Mouse (Mus musculus) hindbrain, postnatal 0 days (tissue): ENCODE results near the gene BC030867. TPM values are rescaled to one million over a fixed set of nuclear protein-coding genes. Genes with fewer than 3 reads are reported as not detected.
A peak's percentile ranks its signal among the peaks of the same experiment; 100 is the strongest.

Experiments used
- ATAC-seq: fragments of 200-750 bp; cut with Nextera tagmentation; 2 replicates; pipeline ENCODE4 v1.8.0; 2017; ENCODE audit warnings: mild to moderate bottlenecking, moderate TSS enrichment, moderate library complexity
- DNase-seq: peaks from one replicate; pipeline ENCODE4 v3.0.0-alpha.2; 2015; ENCODE audit warnings: low spot score
- H3K27ac ChIP-seq: fragments of 300-500 bp; sonication (generic); 2 replicates; pipeline ENCODE4 v1.5.1; 2014; ENCODE audit warnings: mild to moderate bottlenecking
- H3K27me3 ChIP-seq: fragments of 300-500 bp; sonication (generic); 2 replicates; pipeline ENCODE4 v1.6.1; 2014; ENCODE audit warnings: low read length, mixed read lengths; ENCODE audit not compliant: insufficient read depth
- H3K36me3 ChIP-seq: fragments of 300-500 bp; sonication (generic); 2 replicates; pipeline ENCODE4 v1.6.1; 2014; ENCODE audit warnings: low read length, mixed read lengths; ENCODE audit not compliant: insufficient read depth
- H3K4me1 ChIP-seq: fragments of 300-500 bp; sonication (generic); 2 replicates; pipeline ENCODE4 v1.6.1; 2014; ENCODE audit warnings: antibody characterized with exemption, low read length, mixed read lengths; ENCODE audit not compliant: insufficient read depth
- H3K4me2 ChIP-seq: fragments of 300-500 bp; sonication (generic); 2 replicates; pipeline ENCODE4 v1.6.1; 2014; ENCODE audit warnings: low read depth, mild to moderate bottlenecking, low read length, moderate library complexity, mixed read lengths
- H3K4me3 ChIP-seq: fragments of 300-500 bp; sonication (generic); 2 replicates; pipeline ENCODE4 v1.5.1; 2014; ENCODE audit warnings: low read length
- H3K9ac ChIP-seq: fragments of 300-500 bp; sonication (generic); replicated peaks from 2 replicates; pipeline ENCODE4 v1.6.1; 2014; ENCODE audit warnings: mild to moderate bottlenecking, low read length, moderate library complexity, mixed read lengths
- H3K9me3 ChIP-seq: fragments of 300-500 bp; sonication (generic); 2 replicates; pipeline ENCODE4 v1.6.1; 2016; ENCODE audit warnings: low read length, mixed read lengths
- CTCF ChIP-seq: IDR thresholded peaks from 2 replicates; pipeline ENCODE4 v1.5.1; 2016; ENCODE audit warnings: antibody characterized with exemption, control low read depth, low read depth
- WGBS: fragments of 180-500 bp; shearing (Covaris S2); extraction: QIAGEN DNeasy Blood & Tissue Kit; methylation state at CpG from one replicate; pipeline ENCODE4 v1.1.7; 2014; 5-methylcytosine and 5-hydroxymethylcytosine counted together
- polyA plus RNA-seq: library from polyadenylated mRNA; unstranded; fragments of >200 nt; fragmentation: Nextera tagmentation; extraction: Ambion mirVana; gene quantifications from 2 replicates; pipeline ENCODE4 v1.2.1, GENCODE M21; 2015
- total RNA-seq: library from RNA; depleted of rRNA; stranded (reverse); fragments of >200 nt; gene quantifications from 2 replicates; pipeline ENCODE4 v1.2.3, GENCODE M21; 2014

Gene BC030867
- total and polyA plus RNA-seq, 2 experiments from 2014 or later = 2.3 to 2.4 TPM

DNA sequence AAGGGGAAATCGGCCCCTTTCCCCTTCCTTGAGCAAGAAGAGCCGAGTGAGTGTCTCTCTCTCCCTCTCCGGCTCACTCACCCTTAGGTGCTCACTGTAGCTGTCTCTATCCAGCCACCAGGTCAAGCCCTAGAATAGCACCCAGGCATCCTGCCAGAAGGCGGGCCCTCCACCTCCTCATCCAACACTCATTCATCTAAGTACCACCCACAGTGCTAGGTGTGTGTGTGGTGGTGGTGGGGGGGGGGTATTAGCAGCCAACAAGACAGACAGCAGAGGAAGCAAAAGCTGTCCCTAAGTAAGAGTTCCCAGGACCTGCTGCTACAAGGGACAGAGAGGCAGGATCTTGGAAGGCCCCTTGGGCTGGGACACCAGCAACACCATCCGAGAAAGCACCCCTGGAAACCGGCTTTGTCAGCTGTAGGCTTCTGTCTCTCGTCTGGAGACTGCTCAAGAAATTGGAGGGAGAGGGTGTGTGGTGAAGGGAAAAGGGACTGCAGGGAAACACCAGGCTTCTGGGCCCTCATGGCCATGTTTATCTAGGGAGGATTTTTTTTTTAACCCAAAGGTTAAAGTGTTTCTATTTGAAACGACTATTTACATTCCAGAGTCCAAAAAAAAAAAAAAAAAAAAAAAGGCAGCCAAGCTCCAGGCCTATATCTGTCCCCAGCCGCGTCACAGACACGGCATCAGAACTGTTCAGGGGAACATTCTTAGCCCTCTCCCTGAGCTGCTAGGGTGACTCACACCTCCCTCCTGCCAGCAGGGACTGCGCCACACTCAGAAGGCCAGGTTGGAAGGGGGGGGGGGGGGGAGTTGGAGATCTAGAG lies 32.4 kb upstream of the BC030867 start:
- Histone ChIP-seq H3K4me1 (peaks cover 51% of the 10 kb centered on the region), H3K9ac (no peak overlapping the region), H3K27me3 (no peaks in the 10 kb centered on the region), H3K27ac (peak overlapping the region; percentile 41; the same call in 1 of the 2 replicates), H3K36me3 (no peaks in the 10 kb centered on the region), H3K4me3 (no peak overlapping the region), H3K9me3 (no peaks in the 10 kb centered on the region), H3K4me2 (no peak overlapping the region)
- 32% methylated on average over 12 of the region's 12 CpGs for WGBS
- no peak for TF ChIP-seq CTCF
- peak; percentile 28; the same call in 1 of the 2 replicates for ATAC-seq
- no peak for DNase-seq

DNA sequence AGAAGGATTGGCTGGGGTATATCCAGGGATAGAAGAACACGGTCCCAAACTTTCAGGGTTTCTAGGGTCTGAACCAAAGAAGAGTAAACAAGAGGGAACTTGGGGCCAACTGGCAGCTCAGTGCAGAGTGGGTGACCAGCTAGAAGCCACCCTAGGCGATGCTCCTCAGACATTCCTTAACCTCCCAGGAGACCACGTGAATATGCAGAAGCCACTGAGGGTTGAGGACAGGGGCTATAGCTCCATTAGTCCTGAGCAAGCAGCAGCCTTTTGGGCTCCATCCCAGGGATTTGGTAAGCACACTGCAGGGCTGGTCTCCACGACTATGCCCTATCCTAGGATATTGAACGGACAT lies 31.8 kb upstream of the BC030867 start:
- H3K4me2 ChIP-seq = no peak overlapping the region
- H3K27me3 ChIP-seq = no peaks in the 10 kb centered on the region
- no peak for DNase-seq
- 50% methylated on average over 5 of the region's 5 CpGs for WGBS
- no peak for ATAC-seq
- H3K4me3 ChIP-seq = no peak overlapping the region
- no peak overlapping the region for H3K9ac ChIP-seq
- H3K4me1 ChIP-seq = peaks cover 51% of the 10 kb centered on the region
- no peaks in the 10 kb centered on the region for H3K36me3 ChIP-seq
- H3K27ac ChIP-seq = no peak overlapping the region
- TF ChIP-seq CTCF = no peak
- no peaks in the 10 kb centered on the region for H3K9me3 ChIP-seq

DNA sequence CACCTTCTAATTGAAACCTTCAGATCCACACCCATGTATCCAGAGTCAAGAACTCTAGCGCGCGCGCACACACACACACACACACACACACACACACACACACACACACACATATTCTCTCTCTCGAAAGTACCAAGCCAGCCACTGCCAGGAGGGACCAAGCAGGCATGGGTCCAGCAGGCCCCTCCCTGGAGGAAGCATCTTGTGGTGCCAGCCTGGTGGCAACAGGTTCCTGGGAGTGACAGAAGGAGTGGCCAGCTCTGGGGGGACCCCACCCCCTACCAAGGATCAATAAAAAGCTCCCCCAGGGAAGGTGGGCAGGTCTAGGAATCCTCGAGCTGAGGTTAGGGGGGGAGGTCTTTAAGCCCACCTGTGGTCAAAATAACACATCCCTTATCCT lies 31.3 kb upstream of the BC030867 start:
- 61% methylated on average over 6 of the region's 6 CpGs for WGBS
- Histone ChIP-seq H3K36me3 (no peaks in the 10 kb centered on the region), H3K4me3 (no peak overlapping the region), H3K9ac (0 out of 2 replicates have a peak overlapping the region, but pooled peaks have one; percentile 13), H3K9me3 (no peaks in the 10 kb centered on the region), H3K27me3 (no peaks in the 10 kb centered on the region), H3K4me1 (peaks cover 51% of the 10 kb centered on the region), H3K4me2 (peak overlapping the region; percentile 53; the same call in 1 of the 2 replicates), H3K27ac (peak overlapping the region; percentile 52; the same call in 1 of the 2 replicates)
- ATAC-seq = no peak
- no peak for TF ChIP-seq CTCF
- DNase-seq = no peak

DNA sequence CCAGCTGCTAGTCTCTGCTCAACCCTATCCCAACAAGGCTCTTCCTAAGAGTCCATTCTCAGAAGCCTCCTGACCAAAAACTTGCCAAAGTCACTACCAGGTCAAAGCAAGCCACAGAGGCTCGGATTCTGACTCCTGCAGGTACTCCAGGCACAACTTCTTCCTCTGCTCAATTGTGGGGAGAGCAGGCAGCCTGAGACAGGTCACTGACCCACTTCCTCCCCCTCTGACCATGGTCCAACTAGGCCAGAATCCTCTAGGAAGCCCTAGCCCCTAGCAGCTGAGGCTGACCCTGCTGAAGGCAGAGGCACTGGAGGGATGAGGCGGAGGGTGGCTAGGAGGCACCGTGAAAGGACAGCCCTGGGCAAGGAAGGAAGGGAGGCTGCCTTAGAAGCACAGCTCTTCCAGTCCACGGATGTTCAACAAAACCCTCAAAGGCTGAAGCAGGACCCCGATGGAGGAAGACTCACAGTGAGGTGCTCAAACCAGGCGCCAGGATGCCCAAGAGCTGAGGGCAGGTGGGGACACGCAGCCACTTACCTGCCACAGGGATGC lies 30.7 kb upstream of the BC030867 start:
- DNase-seq (no peak), ATAC-seq (no peak)
- Histone ChIP-seq H3K27ac (peak overlapping the region; percentile 52; the same call in 1 of the 2 replicates), H3K27me3 (no peaks in the 10 kb centered on the region), H3K4me1 (peaks cover 51% of the 10 kb centered on the region), H3K9me3 (no peaks in the 10 kb centered on the region), H3K36me3 (0 out of 2 replicates have a peak, but pooled peaks cover 4% of the 10 kb centered on the region), H3K4me2 (peak overlapping the region; percentile 53), H3K4me3 (peak overlapping the region; percentile 24), H3K9ac (peak overlapping the region; percentile 31; the same call in 1 of the 2 replicates)
- WGBS = 66% methylated on average over 7 of the region's 7 CpGs
- no peak for TF ChIP-seq CTCF

DNA sequence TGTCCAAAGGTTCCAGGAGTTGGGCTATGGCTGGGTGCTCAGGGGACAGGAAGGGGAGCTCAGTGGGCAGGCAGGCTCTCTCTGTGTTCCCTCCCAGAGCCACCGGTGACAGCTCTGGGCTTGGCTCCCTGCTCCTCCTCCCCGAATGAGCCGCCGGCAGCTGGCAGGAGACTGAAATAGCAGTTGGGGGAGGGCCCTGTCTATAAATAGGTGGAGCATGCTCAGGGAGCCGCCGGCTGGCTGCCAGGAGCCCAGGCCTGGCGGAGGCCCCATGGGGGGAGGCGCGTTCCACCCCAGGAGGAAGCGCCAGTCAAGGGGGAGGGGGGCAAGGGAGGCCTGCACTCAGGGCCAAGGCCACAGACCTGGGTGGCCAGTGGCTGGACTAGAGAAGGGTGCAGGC lies 29.9 kb upstream of the BC030867 start:
- Histone ChIP-seq H3K4me3 (peak overlapping the region; percentile 24), H3K27me3 (no peaks in the 10 kb centered on the region), H3K4me1 (peaks cover 51% of the 10 kb centered on the region), H3K9ac (peak overlapping the region; percentile 31), H3K36me3 (0 out of 2 replicates have a peak, but pooled peaks cover 4% of the 10 kb centered on the region), H3K9me3 (no peaks in the 10 kb centered on the region), H3K27ac (peak overlapping the region; percentile 52; the same call in 1 of the 2 replicates), H3K4me2 (peak overlapping the region; percentile 53)
- TF ChIP-seq CTCF = no peak
- under 1% methylated on average over 10 of the region's 10 CpGs for WGBS
- DNase-seq (peak; percentile 92), ATAC-seq (peak; percentile 84)

DNA sequence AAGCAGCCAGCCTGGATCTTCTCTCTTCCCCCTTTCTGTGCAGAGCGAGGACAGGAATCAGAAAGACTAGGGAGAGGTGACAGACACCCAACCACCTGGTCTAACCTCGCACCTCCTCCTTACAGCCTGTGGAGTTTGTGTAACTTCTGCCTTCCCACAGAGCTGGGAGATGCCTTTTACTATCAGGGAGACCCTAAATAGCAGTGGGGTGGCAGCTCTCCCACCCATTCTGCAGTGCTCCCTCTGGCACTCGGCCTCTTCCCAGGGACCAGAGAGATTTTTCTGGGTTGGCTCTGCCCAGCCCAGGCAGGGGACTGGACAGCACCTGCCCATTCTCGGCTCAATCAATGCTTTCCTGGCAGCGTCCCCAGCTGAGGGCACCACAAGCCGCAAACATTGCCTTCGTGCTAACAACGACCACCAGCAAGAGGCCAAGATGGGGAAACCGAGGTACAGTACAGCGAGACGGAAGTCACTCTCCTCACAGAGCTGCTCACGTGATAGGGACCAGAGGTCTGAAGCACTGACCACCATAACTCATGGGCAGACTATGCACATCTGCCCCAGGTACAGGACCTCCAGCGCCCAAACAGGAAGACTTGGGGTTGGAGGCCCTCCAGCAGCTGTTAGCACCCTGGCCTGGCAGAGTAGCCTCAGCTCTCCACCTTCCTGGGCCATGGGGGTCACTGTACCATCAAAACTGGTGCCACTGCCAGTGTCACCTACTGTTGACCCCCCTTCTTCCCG lies 29.3 kb upstream of the BC030867 start:
- TF ChIP-seq CTCF = no peak
- ATAC-seq (no peak), DNase-seq (no peak)
- H3K36me3 ChIP-seq = 0 out of 2 replicates have a peak, but pooled peaks cover 4% of the 10 kb centered on the region
- H3K9ac ChIP-seq = peak overlapping the region; percentile 9; the same call in 1 of the 2 replicates
- peak overlapping the region; percentile 52; the same call in 1 of the 2 replicates for H3K27ac ChIP-seq
- peaks cover 48% of the 10 kb centered on the region for H3K4me1 ChIP-seq
- WGBS = 59% methylated on average over 13 of the region's 14 CpGs
- H3K9me3 ChIP-seq = no peaks in the 10 kb centered on the region
- 0 out of 2 replicates have a peak overlapping the region, but pooled peaks have one; percentile 24 for H3K4me3 ChIP-seq
- H3K27me3 ChIP-seq = no peaks in the 10 kb centered on the region
- peak overlapping the region; percentile 53 for H3K4me2 ChIP-seq
